35 mouse cellular contexts compared by ENCODE assay signal in the genomic region with DNA sequence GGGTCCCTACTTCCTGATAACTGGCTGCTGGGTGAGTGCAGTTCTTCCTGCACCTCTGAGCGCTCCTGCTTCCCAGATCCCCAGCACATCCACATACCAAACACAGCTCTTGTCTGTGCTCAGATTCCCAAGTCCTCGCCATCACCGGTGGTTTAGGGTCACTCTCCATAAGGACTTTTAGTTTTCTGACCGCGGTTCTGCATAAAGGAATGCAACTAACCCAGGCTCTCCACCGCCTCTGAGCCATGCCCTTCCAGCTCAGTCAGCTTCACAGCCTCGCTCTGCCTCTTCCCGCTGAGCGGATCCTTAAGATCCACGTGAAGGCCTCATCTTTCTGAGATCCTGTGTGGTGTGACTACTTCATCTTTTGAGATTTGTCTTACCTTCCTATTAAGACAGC. TPM values are rescaled to one million over a fixed set of nuclear protein-coding genes. Genes with fewer than 3 reads are reported as not detected.
"Had no signal": no experiment of that assay in that cellular context is flagged by ENCODE, and none has a peak within 500 bp of the region (broad histone marks: within the 10 kb centered on the region; RNA-seq: fewer than 3 reads in every experiment).

No protein-coding gene starts in this region.

- H3K4me3 ChIP-seq: embryonic facial prominence, embryonic 10.5 days; embryonic facial prominence, embryonic 12.5 days; embryonic facial prominence, embryonic 13.5 days; embryonic facial prominence, embryonic 15.5 days; erythroblast, embryonic 14.5 days; forebrain, embryonic 10.5 days; forebrain, embryonic 12.5 days; forebrain, embryonic 13.5 days; forebrain, embryonic 15.5 days; gastrocnemius, adult 2 months; heart, adult 2 months had no signal

- DNase-seq: cerebellum, adult 2 months; cerebellum, adult 8-10 months; cerebellum, adult 9-10 months; cerebellum, adult 9-11 months; cerebellum, postnatal 10 days; cerebellum, postnatal 14 days; cerebellum, postnatal 25 days; cerebellum, postnatal 36 days; embryo, embryonic 11 days; forebrain, postnatal 0 days; gastrocnemius, adult 2 months; gastrocnemius, postnatal 10 days; gastrocnemius, postnatal 14 days; gastrocnemius, postnatal 25 days; gastrocnemius, postnatal 36 days; heart, adult 18-20 months; heart, adult 2 months had no signal

- H3K27ac ChIP-seq: embryonic facial prominence, embryonic 10.5 days; embryonic facial prominence, embryonic 12.5 days; embryonic facial prominence, embryonic 13.5 days; embryonic facial prominence, embryonic 15.5 days; forebrain, embryonic 10.5 days; forebrain, embryonic 12.5 days; forebrain, embryonic 13.5 days; forebrain, embryonic 15.5 days; gastrocnemius, adult 2 months; heart, adult 2 months had no signal

- H3K36me3 ChIP-seq: embryonic facial prominence, embryonic 10.5 days; embryonic facial prominence, embryonic 12.5 days; embryonic facial prominence, embryonic 13.5 days; embryonic facial prominence, embryonic 15.5 days; forebrain, embryonic 10.5 days; forebrain, embryonic 12.5 days; forebrain, embryonic 15.5 days had no signal

- H3K27me3 ChIP-seq: embryonic facial prominence, embryonic 12.5 days; embryonic facial prominence, embryonic 13.5 days; embryonic facial prominence, embryonic 15.5 days; forebrain, embryonic 12.5 days; forebrain, embryonic 13.5 days; forebrain, embryonic 15.5 days had no signal

- H3K4me2 ChIP-seq: embryonic facial prominence, embryonic 12.5 days; embryonic facial prominence, embryonic 13.5 days; embryonic facial prominence, embryonic 15.5 days; forebrain, embryonic 12.5 days; forebrain, embryonic 13.5 days; forebrain, embryonic 15.5 days had no signal

- H3K4me1 ChIP-seq: embryonic facial prominence, embryonic 12.5 days; forebrain, embryonic 15.5 days had no signal

- H3K9me3 ChIP-seq: embryonic facial prominence, embryonic 10.5 days; embryonic facial prominence, embryonic 12.5 days; embryonic facial prominence, embryonic 13.5 days; embryonic facial prominence, embryonic 15.5 days; forebrain, embryonic 10.5 days; forebrain, embryonic 12.5 days; forebrain, embryonic 13.5 days; forebrain, embryonic 15.5 days had no signal

- ATAC-seq: forebrain, embryonic 13.5 days; forebrain, embryonic 14.5 days; forebrain, embryonic 15.5 days; forebrain, embryonic 16.5 days; forebrain, postnatal 0 days had no signal

- H3K9ac ChIP-seq: embryonic facial prominence, embryonic 12.5 days; embryonic facial prominence, embryonic 13.5 days; embryonic facial prominence, embryonic 15.5 days; forebrain, embryonic 12.5 days; forebrain, embryonic 13.5 days; forebrain, embryonic 15.5 days; forebrain, postnatal 0 days had no signal

RNA-seq across cellular contexts. Expression of gene Gm10190, which starts 16.7 kb away (rescaled TPM):
- total RNA-seq: common myeloid progenitor, adult 5-6 weeks; forebrain, postnatal 0 days; gastrocnemius, adult 18-20 months; gastrocnemius, adult 2 months; gastrocnemius, adult 8-10 months; gastrocnemius, postnatal 14 days; gastrocnemius, postnatal 25 days; gastrocnemius, postnatal 36 days; granulocyte monocyte progenitor cell, adult 5-6 weeks; heart, adult 18-20 months; heart, adult 2 months; heart, adult 8-10 months had no signal
- polyA plus RNA-seq: cerebellum, adult 2 months; cortical plate, adult 2 months; erythroblast, embryonic 14.5 days; frontal cortex, adult 2 months; heart, adult 2 months had no signal
